Mouse (Mus musculus) spleen, adult 2 months (tissue): ENCODE measurements at regions not wholly inside any gene's neighbourhood (a gene's known extent, or its start where the extent isn't known, plus 50 kb on each side); places are given as distances from the start of the nearest gene placed in this dataset.

Experiments used
- CTCF ChIP-seq: fragments of 200-500 bp; IDR thresholded peaks from 2 replicates; pipeline ENCODE4 v1.5.1; 2011; ENCODE audit warnings: mild to moderate bottlenecking, inconsistent platforms; ENCODE audit not compliant: insufficient read depth, insufficient read length, insufficient replicate concordance; ENCODE audit errors: extremely low read depth
- POLR2A ChIP-seq: fragments of 200-500 bp; IDR thresholded peaks from 2 replicates; pipeline ENCODE4 v1.6.1; 2011; ENCODE audit warnings: low read depth, low read length, inconsistent platforms

- TF ChIP-seq CTCF (no peak), POLR2A (no peak)
Measured at GRCm38 (mm10) chr8:102945546-102945945, 160.1 kb upstream of the Cdh11 start.
